Comparison of ENCODE assay signal across 13 mouse cellular contexts in genomic region chr17:5914217-5914616, GRCm38 (mm10). TPM values are rescaled to one million over a fixed set of nuclear protein-coding genes. Genes with fewer than 3 reads are reported as not detected.
A peak's percentile ranks its signal among the peaks of the same experiment; 100 is the strongest.
DNase-seq lines count a peak whose midpoint lies in the region; ATAC-seq and TF ChIP-seq lines count a peak whose summit lies in the region.
"Had no signal": no experiment of that assay in that cellular context is flagged by ENCODE, and none has a peak within 500 bp of the region (broad histone marks: within the 10 kb centered on the region; RNA-seq: fewer than 3 reads in every experiment).

No protein-coding gene starts in this region.

- TF ChIP-seq CTCF in liver, postnatal 0 days (IDR thresholded peaks at IDR 0.05; ENCODE audit: low read depth): no peak

- no peak overlapping the region for H3K4me3 ChIP-seq in heart, embryonic 10.5 days
- no peak overlapping the region for H3K4me3 ChIP-seq in liver, embryonic 15.5 days (replicated peaks)
- no peak overlapping the region for H3K4me3 ChIP-seq in liver, postnatal 0 days (ENCODE audit: low read depth, low read length)
- no peak overlapping the region for H3K4me3 ChIP-seq in forebrain, embryonic 10.5 days
- H3K4me3 ChIP-seq: hindbrain, embryonic 12.5 days; limb, embryonic 12.5 days had no signal

- H3K9ac ChIP-seq in liver, embryonic 15.5 days: no peak overlapping the region
- H3K9ac ChIP-seq in liver, postnatal 0 days (replicated peaks): no peak overlapping the region
- H3K9ac ChIP-seq: hindbrain, embryonic 12.5 days; limb, embryonic 12.5 days; lung, embryonic 14.5 days had no signal

- no peaks in the 10 kb centered on the region for H3K4me1 ChIP-seq in heart, embryonic 10.5 days
- H3K4me1 ChIP-seq in liver, embryonic 15.5 days (replicated peaks): 0 out of 2 replicates have a peak, but pooled peaks cover 6% of the 10 kb centered on the region
- no peaks in the 10 kb centered on the region for H3K4me1 ChIP-seq in liver, postnatal 0 days (ENCODE audit: insufficient read depth)
- peaks cover 9% of the 10 kb centered on the region; the same call in 1 of the 2 replicates for H3K4me1 ChIP-seq in forebrain, embryonic 10.5 days
- H3K4me1 ChIP-seq: hindbrain, embryonic 12.5 days; limb, embryonic 12.5 days had no signal

- TF ChIP-seq EP300 in liver, postnatal 0 days (IDR thresholded peaks at IDR 0.05; ENCODE audit: low read depth): no peak

- WGBS in heart, embryonic 10.5 days: 74% methylated on average over 5 of the region's 5 CpGs
- 74% methylated on average over 5 of the region's 5 CpGs for WGBS in liver, embryonic 15.5 days (ENCODE audit: insufficient replicate concordance)
- WGBS in liver, postnatal 0 days (ENCODE audit: insufficient replicate concordance): 58% methylated on average over 5 of the region's 5 CpGs
- 86% methylated on average over 5 of the region's 5 CpGs for WGBS in forebrain, embryonic 10.5 days

- H3K9me3 ChIP-seq in heart, embryonic 10.5 days: no peaks in the 10 kb centered on the region
- H3K9me3 ChIP-seq in liver, embryonic 15.5 days (replicated peaks): no peaks in the 10 kb centered on the region
- H3K9me3 ChIP-seq in liver, postnatal 0 days (ENCODE audit: low read length): no peaks in the 10 kb centered on the region
- no peaks in the 10 kb centered on the region for H3K9me3 ChIP-seq in forebrain, embryonic 10.5 days
- H3K9me3 ChIP-seq: hindbrain, embryonic 12.5 days; limb, embryonic 12.5 days had no signal

- ATAC-seq in liver, embryonic 15.5 days (ENCODE audit: insufficient read depth): 0 out of 2 replicates have a peak, but pooled peaks have one; percentile 16
- ATAC-seq in liver, postnatal 0 days: no peak

- peak; percentile 95 for DNase-seq in heart, adult 11 months
- DNase-seq in heart, embryonic 10.5 days (ENCODE audit: low spot score): no peak
- DNase-seq in liver, postnatal 0 days: no peak
- peak; percentile 30 to 48 for DNase-seq in adrenal gland, postnatal 36 days
- peak; percentile 25 to 36 for DNase-seq in heart, postnatal 14 days
- no peak for DNase-seq in thymus, postnatal 10 days (ENCODE audit: low spot score in 2 of 2)
- DNase-seq in forebrain, embryonic 10.5 days (ENCODE audit: extremely low spot score, low spot score): no peak
- DNase-seq: cerebellum, adult 11-12 months; lung, embryonic 14.5 days; thymus, postnatal 36 days had no signal

- no peak overlapping the region for H3K4me2 ChIP-seq in liver, embryonic 15.5 days
- no peak overlapping the region for H3K4me2 ChIP-seq in liver, postnatal 0 days (ENCODE audit: low read depth, low read length)
- H3K4me2 ChIP-seq: hindbrain, embryonic 12.5 days; limb, embryonic 12.5 days; lung, embryonic 14.5 days had no signal

- no peak overlapping the region for H3K27ac ChIP-seq in heart, embryonic 10.5 days
- H3K27ac ChIP-seq in liver, embryonic 15.5 days (replicated peaks): 0 out of 2 replicates have a peak overlapping the region, but pooled peaks have one; percentile 11
- no peak overlapping the region for H3K27ac ChIP-seq in liver, postnatal 0 days (ENCODE audit: low read depth)
- no peak overlapping the region for H3K27ac ChIP-seq in forebrain, embryonic 10.5 days
- H3K27ac ChIP-seq: hindbrain, embryonic 12.5 days; limb, embryonic 12.5 days had no signal

- intact Hi-C loops in heart, postnatal 14 days (cut with DNase I): no loop called here

- no peaks in the 10 kb centered on the region for H3K27me3 ChIP-seq in heart, embryonic 10.5 days (ENCODE audit: insufficient read depth, poor library complexity, severe bottlenecking)
- H3K27me3 ChIP-seq in liver, embryonic 15.5 days: no peaks in the 10 kb centered on the region
- no peaks in the 10 kb centered on the region for H3K27me3 ChIP-seq in liver, postnatal 0 days (ENCODE audit: insufficient read depth, low read length)
- no peaks in the 10 kb centered on the region for H3K27me3 ChIP-seq in forebrain, embryonic 10.5 days (ENCODE audit: poor library complexity, severe bottlenecking)
- H3K27me3 ChIP-seq: hindbrain, embryonic 12.5 days; limb, embryonic 12.5 days had no signal

- H3K36me3 ChIP-seq in heart, embryonic 10.5 days: peaks cover 53% of the 10 kb centered on the region
- peaks cover 24% of the 10 kb centered on the region for H3K36me3 ChIP-seq in liver, embryonic 15.5 days (replicated peaks)
- peaks cover 28% of the 10 kb centered on the region for H3K36me3 ChIP-seq in liver, postnatal 0 days (replicated peaks; ENCODE audit: insufficient read depth, low read length)
- peaks cover 22% of the 10 kb centered on the region for H3K36me3 ChIP-seq in forebrain, embryonic 10.5 days (replicated peaks)

RNA-seq across cellular contexts. Expression of gene Synj2, which starts 26.9 kb away (rescaled TPM):
- 3.4 and 3.8 TPM in 2 replicates for polyA plus RNA-seq in heart, embryonic 10.5 days (2016; fragmentation: Nextera tagmentation; extraction: Ambion mirVana)
- polyA plus RNA-seq in liver, embryonic 15.5 days (2015; fragmentation: Nextera tagmentation; extraction: Ambion mirVana): 2.4 and 2.6 TPM in 2 replicates
- 0.62 TPM in 2 replicates for polyA plus RNA-seq in liver, postnatal 0 days (2015; fragmentation: Nextera tagmentation; extraction: Ambion mirVana)
- total RNA-seq in adrenal gland, postnatal 36 days (2021): 10 to 100 TPM; 10.2 to 20.7 TPM
- 10 to 100 TPM; 30.7 to 32.1 TPM for total RNA-seq in heart, postnatal 14 days (2021)
- polyA plus RNA-seq in forebrain, embryonic 10.5 days (2016; fragmentation: Nextera tagmentation; extraction: Ambion mirVana): 0.90 and 1.1 TPM in 2 replicates

Comparison
In these comparisons a context has a peak if more than half of its experiments do, and no peak if none do; other contexts are left out.
1. DNase-seq: peak in heart, adult 11 months (single experiment), adrenal gland, postnatal 36 days (2 of 2) and heart, postnatal 14 days (2 of 2); none in heart, embryonic 10.5 days (single experiment), liver, postnatal 0 days (single experiment), thymus, postnatal 10 days (0 of 2) and forebrain, embryonic 10.5 days (single experiment).